Mouse (Mus musculus) neural tube, embryonic 13.5 days (tissue): Measurements from ENCODE around the gene Tubg2. TPM values are rescaled to one million over a fixed set of nuclear protein-coding genes. Genes with fewer than 3 reads are reported as not detected.
"Not testable (repeated sequence)": the region's sequence is repeated elsewhere in the genome, so short reads cannot be mapped to it uniquely, and the experiment has no call there.

Experiments
- ATAC-seq: fragments of 200-750 bp; cut with Nextera tagmentation; 2 replicates; pipeline ENCODE4 v1.8.0; 2017; ENCODE audit warnings: low read depth, mild to moderate bottlenecking, moderate TSS enrichment, moderate library complexity
- H3K27ac ChIP-seq: fragments of 300-500 bp; sonication (generic); replicated peaks from 2 replicates; pipeline ENCODE4 v1.5.1; 2015; ENCODE audit warnings: moderate library complexity, mild to moderate bottlenecking, inconsistent platforms
- H3K27me3 ChIP-seq: fragments of 300-500 bp; sonication (generic); 2 replicates; pipeline ENCODE4 v1.6.1; 2015; ENCODE audit warnings: mild to moderate bottlenecking, inconsistent platforms
- H3K36me3 ChIP-seq: fragments of 300-500 bp; sonication (generic); 2 replicates; pipeline ENCODE4 v1.6.1; 2015; ENCODE audit warnings: mild to moderate bottlenecking, inconsistent platforms
- H3K4me1 ChIP-seq: fragments of 300-500 bp; sonication (generic); replicated peaks from 2 replicates; pipeline ENCODE4 v1.6.1; 2015; ENCODE audit warnings: inconsistent platforms
- H3K4me2 ChIP-seq: fragments of 300-500 bp; sonication (generic); 2 replicates; pipeline ENCODE4 v1.6.1; 2015; ENCODE audit warnings: inconsistent platforms, mild to moderate bottlenecking, moderate library complexity
- H3K4me3 ChIP-seq: fragments of 300-500 bp; sonication (generic); 2 replicates; pipeline ENCODE4 v1.5.1; 2015; ENCODE audit warnings: mild to moderate bottlenecking, inconsistent platforms
- H3K9ac ChIP-seq: fragments of 300-500 bp; sonication (generic); 2 replicates; pipeline ENCODE4 v1.6.1; 2015; ENCODE audit warnings: moderate library complexity, mild to moderate bottlenecking, inconsistent platforms
- H3K9me3 ChIP-seq: fragments of 300-500 bp; sonication (generic); 2 replicates; pipeline ENCODE4 v1.6.1; 2016; ENCODE audit warnings: inconsistent platforms
- WGBS: fragments of 180-500 bp; shearing (Covaris S2); methylation state at CpG from one replicate; pipeline ENCODE4 v1.1.7; 2015; 5-methylcytosine and 5-hydroxymethylcytosine counted together
- polyA plus RNA-seq: library from polyadenylated mRNA; unstranded; fragments of >200 nt; fragmentation: Nextera tagmentation; extraction: Ambion mirVana; gene quantifications from 2 replicates; pipeline ENCODE4 v1.2.1, GENCODE M21; 2015

Tubg2 gene
- polyA plus RNA-seq, 1 experiment from 2014 or later: 38.9 TPM

GRCm38 (mm10) chr11:101141088-101141487, 14.6 kb upstream of the Tubg2 start:
- H3K27ac ChIP-seq: no peak overlapping the region
- H3K4me1 ChIP-seq: peaks cover 19% of the 10 kb centered on the region

GRCm38 (mm10) chr11:101142215-101142967, 13.3 kb upstream of the Tubg2 start:
- 0 out of 2 replicates have a peak, but pooled peaks cover 3% of the 10 kb centered on the region for H3K27me3 ChIP-seq
- no peak for ATAC-seq

More at GRCm38 (mm10) chr11:101141088-101141487, 14.6 kb upstream of the Tubg2 start:
- no peak overlapping the region for H3K4me3 ChIP-seq
- no peak overlapping the region for H3K4me2 ChIP-seq
- WGBS: 90% methylated on average over 8 of the region's 8 CpGs
- 0 out of 2 replicates have a peak, but pooled peaks cover 3% of the 10 kb centered on the region for H3K27me3 ChIP-seq
- H3K9ac ChIP-seq: no peak overlapping the region
- no peaks in the 10 kb centered on the region for H3K36me3 ChIP-seq
- no peak for ATAC-seq
- no peaks in the 10 kb centered on the region for H3K9me3 ChIP-seq

GRCm38 (mm10) chr11:101143338-101144225, 12.1 kb upstream of the Tubg2 start:
- H3K36me3 ChIP-seq: no peaks in the 10 kb centered on the region
- peaks cover 27% of the 10 kb centered on the region for H3K4me1 ChIP-seq
- H3K9ac ChIP-seq: peak overlapping the region; percentile 54
- H3K27ac ChIP-seq: peak overlapping the region; percentile 74
- H3K27me3 ChIP-seq: 0 out of 2 replicates have a peak, but pooled peaks cover 3% of the 10 kb centered on the region
- 25% methylated on average over 19 of the region's 19 CpGs for WGBS
- H3K4me2 ChIP-seq: peak overlapping the region; percentile 56
- peak overlapping the region; percentile 30 for H3K4me3 ChIP-seq
- no peaks in the 10 kb centered on the region for H3K9me3 ChIP-seq
- ATAC-seq: peak; percentile 64; the same call in 1 of the 2 replicates

More at GRCm38 (mm10) chr11:101142215-101142967, 13.3 kb upstream of the Tubg2 start:
- Histone ChIP-seq H3K9me3 (no peaks in the 10 kb centered on the region), H3K27ac (no peak overlapping the region), H3K4me1 (peaks cover 28% of the 10 kb centered on the region), H3K4me2 (no peak overlapping the region), H3K36me3 (no peaks in the 10 kb centered on the region), H3K4me3 (no peak overlapping the region), H3K9ac (no peak overlapping the region)
- 90% methylated on average over 10 of the region's 10 CpGs for WGBS

- 24% methylated on average over 10 of the region's 10 CpGs for WGBS
These were observed 9.3 kb upstream of the Tubg2 start for GRCm38 (mm10) chr11:101146377-101146776.

GRCm38 (mm10) chr11:101148751-101149150, 7.0 kb upstream of the Tubg2 start:
- Histone ChIP-seq H3K4me3 (no peak overlapping the region), H3K9me3 (no peaks in the 10 kb centered on the region), H3K27ac (peak overlapping the region; percentile 70), H3K36me3 (no peaks in the 10 kb centered on the region), H3K9ac (peak overlapping the region; percentile 45; the same call in 1 of the 2 replicates), H3K27me3 (no peaks in the 10 kb centered on the region), H3K4me1 (peaks cover 31% of the 10 kb centered on the region), H3K4me2 (no peak overlapping the region)
- WGBS: 63% methylated on average over 10 of the region's 10 CpGs
- no peak for ATAC-seq

More at GRCm38 (mm10) chr11:101146377-101146776, 9.3 kb upstream of the Tubg2 start:
- no peak overlapping the region for H3K4me2 ChIP-seq
- H3K9ac ChIP-seq: no peak overlapping the region
- H3K9me3 ChIP-seq: no peaks in the 10 kb centered on the region
- H3K4me3 ChIP-seq: no peak overlapping the region
- peaks cover 36% of the 10 kb centered on the region for H3K4me1 ChIP-seq
- peak; percentile 52; the same call in 1 of the 2 replicates for ATAC-seq
- no peaks in the 10 kb centered on the region for H3K27me3 ChIP-seq
- H3K27ac ChIP-seq: peak overlapping the region; percentile 67
- no peaks in the 10 kb centered on the region for H3K36me3 ChIP-seq

- ATAC-seq: peak; percentile 62; the same call in 1 of the 2 replicates
- 31% methylated on average over 9 of the region's 9 CpGs for WGBS
- Histone ChIP-seq H3K9me3 (no peaks in the 10 kb centered on the region), H3K4me1 (peaks cover 28% of the 10 kb centered on the region), H3K27me3 (no peaks in the 10 kb centered on the region), H3K4me3 (no peak overlapping the region), H3K27ac (peak overlapping the region; percentile 70), H3K9ac (0 out of 2 replicates have a peak overlapping the region, but pooled peaks have one; percentile 18), H3K36me3 (no peaks in the 10 kb centered on the region), H3K4me2 (no peak overlapping the region)
These were observed 6.3 kb upstream of the Tubg2 start for GRCm38 (mm10) chr11:101149178-101150105.

GRCm38 (mm10) chr11:101151063-101151462, 4.6 kb upstream of the Tubg2 start:
- Histone ChIP-seq H3K4me1 (peaks cover 36% of the 10 kb centered on the region), H3K9ac (no peak overlapping the region), H3K36me3 (no peaks in the 10 kb centered on the region), H3K27ac (no peak overlapping the region), H3K27me3 (no peaks in the 10 kb centered on the region), H3K9me3 (no peaks in the 10 kb centered on the region), H3K4me3 (no peak overlapping the region), H3K4me2 (no peak overlapping the region)
- ATAC-seq: no peak
- 44% methylated on average over 2 of the region's 2 CpGs for WGBS

- no peak overlapping the region for H3K27ac ChIP-seq
- no peak overlapping the region for H3K9ac ChIP-seq
- no peak overlapping the region for H3K4me2 ChIP-seq
- peaks cover 3% of the 10 kb centered on the region for H3K27me3 ChIP-seq
- no peak overlapping the region for H3K4me3 ChIP-seq
- no peak for ATAC-seq
- no peaks in the 10 kb centered on the region for H3K36me3 ChIP-seq
- no peaks in the 10 kb centered on the region for H3K9me3 ChIP-seq
- WGBS: 82% methylated on average over 1 of the region's 1 CpGs
- H3K4me1 ChIP-seq: peaks cover 35% of the 10 kb centered on the region
These were observed 2.9 kb upstream of the Tubg2 start for GRCm38 (mm10) chr11:101152825-101153224.

GRCm38 (mm10) chr11:101154648-101155047, 1.1 kb upstream of the Tubg2 start:
- H3K9me3 ChIP-seq: no peaks in the 10 kb centered on the region
- peaks cover 3% of the 10 kb centered on the region; the same call in 1 of the 2 replicates for H3K36me3 ChIP-seq
- no peak overlapping the region for H3K9ac ChIP-seq
- ATAC-seq: no peak
- no peak overlapping the region for H3K27ac ChIP-seq
- H3K4me1 ChIP-seq: peaks cover 24% of the 10 kb centered on the region
- H3K4me2 ChIP-seq: no peak overlapping the region
- peaks cover 18% of the 10 kb centered on the region for H3K27me3 ChIP-seq
- no peak overlapping the region for H3K4me3 ChIP-seq

GRCm38 (mm10) chr11:101155151-101155550, 556 bp upstream of the Tubg2 start:
- H3K36me3 ChIP-seq: peaks cover 3% of the 10 kb centered on the region; the same call in 1 of the 2 replicates

GRCm38 (mm10) chr11:101160151-101160550, 4.4 kb downstream of the Tubg2 start:
- 75% methylated on average over 10 of the region's 10 CpGs for WGBS
- not testable (repeated sequence) for ATAC-seq, H3K27ac ChIP-seq, H3K9ac ChIP-seq, H3K4me2 ChIP-seq, H3K4me3 ChIP-seq, H3K9me3 ChIP-seq
- H3K4me1 ChIP-seq: peaks cover 26% of the 10 kb centered on the region
- H3K27me3 ChIP-seq: peaks cover 62% of the 10 kb centered on the region
- peaks cover 41% of the 10 kb centered on the region for H3K36me3 ChIP-seq

More at GRCm38 (mm10) chr11:101155151-101155550, 556 bp upstream of the Tubg2 start:
- Histone ChIP-seq H3K9ac (peak overlapping the region; percentile 81; the same call in 1 of the 2 replicates), H3K4me2 (peak overlapping the region; percentile 73), H3K27me3 (peaks cover 21% of the 10 kb centered on the region), H3K4me3 (no peak overlapping the region), H3K27ac (peak overlapping the region; percentile 94), H3K4me1 (peaks cover 19% of the 10 kb centered on the region), H3K9me3 (no peaks in the 10 kb centered on the region)
- ATAC-seq: no peak
- WGBS: 70% methylated on average over 6 of the region's 6 CpGs
